Mouse (Mus musculus) liver, embryonic 14.5 days (tissue): ENCODE data around the gene Zfp511.

Experiments
- CTCF ChIP-seq: IDR thresholded peaks from 2 replicates; pipeline ENCODE4 v1.5.1; 2016; ENCODE audit warnings: antibody characterized with exemption, low read depth, control low read depth
- EP300 ChIP-seq: IDR thresholded peaks from 2 replicates; pipeline ENCODE4 v1.6.1; 2016; ENCODE audit warnings: antibody characterized with exemption, low read depth

DNA sequence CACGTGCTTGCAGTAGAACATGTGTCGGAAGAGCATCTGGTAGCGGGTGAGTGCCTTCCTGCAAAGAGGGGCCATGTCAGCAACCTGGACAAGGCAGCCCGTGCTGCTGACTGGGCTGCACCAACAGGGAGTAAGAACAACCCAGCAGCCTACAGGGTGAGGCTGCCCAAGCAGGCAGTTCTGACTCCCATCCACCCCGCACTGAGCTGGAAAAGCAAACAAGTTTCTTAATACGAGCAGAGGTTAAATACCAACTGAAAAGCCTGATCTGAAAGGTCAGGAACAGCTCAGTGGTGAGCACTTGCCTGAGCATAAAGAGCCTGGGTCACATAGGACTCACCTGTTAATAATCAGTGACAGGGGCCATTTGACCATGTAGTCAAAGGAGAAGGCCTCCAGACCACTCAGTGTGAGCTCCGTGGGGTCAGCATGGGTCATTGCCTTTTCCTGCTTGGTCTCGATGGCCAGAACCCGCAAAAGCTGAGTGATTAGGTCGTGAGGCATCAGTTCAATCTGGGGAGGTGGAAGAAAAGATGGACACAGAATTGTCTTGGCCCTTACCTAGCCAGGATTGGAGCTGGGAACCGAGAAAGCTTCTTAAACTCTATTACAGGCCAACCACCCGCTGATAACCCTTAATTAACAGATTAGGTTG is 35.0 kb upstream of the Zfp511 start:
- TF ChIP-seq CTCF (no peak), EP300 (no peak)
